Mouse (Mus musculus) limb, embryonic 11.5 days (tissue): ENCODE results near the gene Pakap. TPM values are rescaled to one million over a fixed set of nuclear protein-coding genes. Genes with fewer than 3 reads are reported as not detected.

Experiments used
- ATAC-seq: fragments of 200-750 bp; cut with Nextera tagmentation; 2 replicates; pipeline ENCODE4 v1.8.0; 2017; ENCODE audit warnings: low read depth; ENCODE audit not compliant: insufficient number of reproducible peaks, low FRiP score, low TSS enrichment
- DNase-seq: peaks from one replicate; pipeline ENCODE4 v3.0.0-alpha.2; 2015; ENCODE audit warnings: low spot score
- H3K27ac ChIP-seq: fragments of 300-500 bp; sonication (generic); replicated peaks from 2 replicates; pipeline ENCODE4 v1.5.1; 2014; ENCODE audit warnings: low read depth, mild to moderate bottlenecking, low read length
- H3K27me3 ChIP-seq: fragments of 300-500 bp; sonication (generic); 2 replicates; pipeline ENCODE4 v1.6.1; 2014; ENCODE audit warnings: mild to moderate bottlenecking, low read length, mixed read lengths; ENCODE audit not compliant: control insufficient read depth, insufficient read depth
- H3K36me3 ChIP-seq: fragments of 300-500 bp; sonication (generic); 2 replicates; pipeline ENCODE4 v1.6.1; 2014; ENCODE audit warnings: mild to moderate bottlenecking, low read length, moderate library complexity, mixed read lengths; ENCODE audit not compliant: control insufficient read depth, insufficient read depth
- H3K4me1 ChIP-seq: fragments of 300-500 bp; sonication (generic); 2 replicates; pipeline ENCODE4 v1.6.1; 2014; ENCODE audit warnings: low read length, mixed read lengths; ENCODE audit not compliant: control insufficient read depth, insufficient read depth
- H3K4me2 ChIP-seq: fragments of 300-500 bp; sonication (generic); 2 replicates; pipeline ENCODE4 v1.6.1; 2014; ENCODE audit warnings: low read depth, mild to moderate bottlenecking, moderate library complexity; ENCODE audit not compliant: severe bottlenecking
- H3K4me3 ChIP-seq: fragments of 300-500 bp; sonication (generic); 2 replicates; pipeline ENCODE4 v1.5.1; 2014; ENCODE audit warnings: low read depth, low read length
- H3K9ac ChIP-seq: fragments of 300-500 bp; sonication (generic); 2 replicates; pipeline ENCODE4 v1.6.1; 2014; ENCODE audit warnings: mild to moderate bottlenecking, low read length
- H3K9me3 ChIP-seq: fragments of 300-500 bp; sonication (generic); 2 replicates; pipeline ENCODE4 v1.6.1; 2016; ENCODE audit warnings: low read length; ENCODE audit not compliant: control insufficient read depth
- WGBS: fragments of 180-500 bp; shearing (Covaris S2); extraction: QIAGEN DNeasy Blood & Tissue Kit; methylation state at CpG from one replicate; pipeline ENCODE4 v1.1.7; 2014; 5-methylcytosine and 5-hydroxymethylcytosine counted together
- polyA plus RNA-seq: library from polyadenylated mRNA; unstranded; fragments of >200 nt; fragmentation: Nextera tagmentation; extraction: Ambion mirVana; gene quantifications from 2 replicates; pipeline ENCODE4 v1.2.1, GENCODE M21; 2014

The Pakap gene
- polyA plus RNA-seq, 1 experiment from 2014 or later = 32.6 TPM

DNA sequence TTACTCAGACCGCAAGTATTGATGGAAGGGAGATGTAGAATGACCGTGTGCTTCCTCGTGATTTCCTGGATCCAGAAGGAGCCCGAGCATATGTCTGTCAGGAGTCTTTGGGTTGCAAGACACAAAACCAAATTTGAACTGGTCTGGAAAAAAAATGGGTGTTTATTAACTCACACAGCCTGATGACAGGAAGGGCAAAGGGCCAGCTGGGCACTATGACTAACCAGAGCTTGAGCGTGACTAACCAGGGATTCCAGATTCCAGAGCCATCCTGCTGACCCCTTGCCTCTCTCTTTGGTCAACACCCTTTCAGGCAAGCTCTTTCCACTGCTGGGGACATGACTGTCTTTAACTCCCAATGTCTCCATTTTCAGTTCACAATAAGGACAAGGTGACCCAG is 167.4 kb downstream of the Pakap start:
- ATAC-seq (no peak), DNase-seq (no peak)
- H3K4me3 ChIP-seq = no peak overlapping the region
- WGBS = 78% methylated on average over 5 of the region's 5 CpGs
- no peaks in the 10 kb centered on the region for H3K9me3 ChIP-seq
- no peak overlapping the region for H3K9ac ChIP-seq
- H3K27me3 ChIP-seq = no peaks in the 10 kb centered on the region
- H3K4me2 ChIP-seq = no peak overlapping the region
- H3K27ac ChIP-seq = no peak overlapping the region
- no peaks in the 10 kb centered on the region for H3K36me3 ChIP-seq
- peaks cover 14% of the 10 kb centered on the region for H3K4me1 ChIP-seq

DNA sequence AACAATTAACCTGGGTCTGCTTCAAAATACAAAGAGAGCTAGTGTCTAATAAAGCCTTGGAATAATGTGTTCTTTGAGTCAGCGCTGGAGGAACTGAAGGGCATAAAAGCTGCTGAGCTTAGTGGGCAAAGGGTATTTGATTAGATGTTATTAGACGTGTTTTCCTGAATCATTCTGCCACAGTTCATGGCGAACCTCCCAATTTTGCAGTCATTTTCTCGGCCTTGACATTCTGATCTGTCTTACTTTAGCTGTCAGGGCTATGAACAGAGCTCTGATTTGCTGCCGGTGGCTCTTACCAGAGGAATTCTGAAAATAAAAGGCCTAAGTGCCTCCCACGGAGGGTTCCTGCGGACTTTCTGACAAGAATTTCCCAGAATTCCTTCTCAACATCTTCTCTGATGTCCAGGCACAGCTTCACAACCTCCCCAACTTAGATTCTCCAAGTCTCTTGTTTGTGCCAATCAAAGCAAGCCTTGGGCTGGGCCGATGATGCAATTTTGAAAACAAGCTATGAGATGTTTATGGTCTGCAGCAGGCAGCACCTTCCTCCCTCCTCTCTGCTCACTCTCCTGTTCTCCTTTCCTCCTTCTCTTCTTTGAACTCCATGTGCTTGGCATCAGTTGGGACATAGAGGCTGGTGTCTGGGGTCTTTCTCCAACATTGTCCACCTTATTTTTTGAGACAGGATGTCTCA is 171.0 kb downstream of the Pakap start:
- H3K4me1 ChIP-seq = peaks cover 19% of the 10 kb centered on the region

DNA sequence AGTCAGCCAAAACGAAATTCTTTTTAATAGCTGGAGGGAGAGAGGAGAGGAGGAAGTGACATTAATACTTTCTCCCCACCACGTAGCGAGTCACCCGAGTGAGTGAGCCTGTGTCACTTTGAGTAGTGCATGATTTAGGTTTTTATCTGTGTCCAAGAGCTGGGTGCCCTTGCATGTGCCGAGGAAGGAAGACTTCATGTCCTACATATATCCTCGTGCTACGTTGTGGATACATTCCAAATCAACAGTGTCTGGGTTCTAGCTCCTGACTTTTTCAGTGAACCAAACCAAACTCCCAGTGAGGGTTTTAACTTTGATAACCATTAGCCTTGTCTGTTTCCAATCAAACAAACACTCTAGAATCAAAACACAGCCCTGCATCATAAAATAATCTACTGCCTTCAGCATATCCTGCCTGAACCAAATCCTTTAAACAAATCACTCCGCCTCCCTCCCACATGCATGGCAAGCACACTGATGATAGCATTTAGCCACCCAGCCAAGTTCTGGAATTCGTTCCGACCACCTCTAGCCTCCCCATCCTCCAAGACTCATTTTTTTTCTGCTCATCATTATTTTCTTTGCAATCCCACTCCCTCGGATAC is 175.4 kb downstream of the Pakap start:
- no peak overlapping the region for H3K27ac ChIP-seq
- ATAC-seq (no peak), DNase-seq (no peak)
- H3K9ac ChIP-seq = no peak overlapping the region
- peaks cover 20% of the 10 kb centered on the region; the same call in 1 of the 2 replicates for H3K4me1 ChIP-seq
- 66% methylated on average over 11 of the region's 11 CpGs for WGBS
- H3K27me3 ChIP-seq = no peaks in the 10 kb centered on the region
- no peak overlapping the region for H3K4me3 ChIP-seq
- H3K4me2 ChIP-seq = no peak overlapping the region
- no peaks in the 10 kb centered on the region; the same call in 1 of the 2 replicates for H3K9me3 ChIP-seq
- H3K36me3 ChIP-seq = no peaks in the 10 kb centered on the region; the same call in 1 of the 2 replicates

More for the DNA sequence above, 171.0 kb downstream of the Pakap start:
- no peak overlapping the region for H3K4me3 ChIP-seq
- peak; percentile 62; the same call in 1 of the 2 replicates for ATAC-seq
- H3K9me3 ChIP-seq = no peaks in the 10 kb centered on the region
- H3K36me3 ChIP-seq = no peaks in the 10 kb centered on the region
- peak overlapping the region; percentile 68 for H3K27ac ChIP-seq
- 11% methylated on average over 8 of the region's 8 CpGs for WGBS
- no peak overlapping the region for H3K9ac ChIP-seq
- peak; percentile 72 for DNase-seq
- H3K27me3 ChIP-seq = no peaks in the 10 kb centered on the region
- no peak overlapping the region for H3K4me2 ChIP-seq

DNA sequence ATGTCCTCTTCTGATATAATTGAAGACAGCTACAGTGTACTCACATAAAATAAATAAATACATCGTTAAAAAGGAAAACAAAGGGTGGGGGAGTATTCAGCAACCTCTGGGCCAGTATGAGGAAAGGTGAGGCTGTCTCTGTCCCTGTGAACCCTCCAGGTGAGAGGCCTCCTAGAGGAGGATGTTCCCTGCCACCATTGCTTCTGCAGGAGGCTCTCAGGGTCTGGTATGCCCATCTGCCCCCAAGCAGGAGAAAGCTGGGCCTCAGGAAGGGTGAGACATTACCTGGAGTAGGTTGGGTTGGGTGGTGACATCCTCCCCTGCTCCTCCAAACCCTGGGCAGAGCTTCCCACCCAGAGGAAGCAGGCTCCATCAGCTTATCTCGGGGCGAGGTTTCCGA is 182.7 kb downstream of the Pakap start:
- no peaks in the 10 kb centered on the region; the same call in 1 of the 2 replicates for H3K36me3 ChIP-seq
- DNase-seq (no peak), ATAC-seq (no peak)
- WGBS = 50% methylated on average over 4 of the region's 4 CpGs
- no peak overlapping the region for H3K4me3 ChIP-seq
- no peak overlapping the region for H3K4me2 ChIP-seq
- H3K27me3 ChIP-seq = no peaks in the 10 kb centered on the region
- peaks cover 12% of the 10 kb centered on the region for H3K4me1 ChIP-seq
- no peaks in the 10 kb centered on the region for H3K9me3 ChIP-seq
- H3K9ac ChIP-seq = no peak overlapping the region
- H3K27ac ChIP-seq = no peak overlapping the region

DNA sequence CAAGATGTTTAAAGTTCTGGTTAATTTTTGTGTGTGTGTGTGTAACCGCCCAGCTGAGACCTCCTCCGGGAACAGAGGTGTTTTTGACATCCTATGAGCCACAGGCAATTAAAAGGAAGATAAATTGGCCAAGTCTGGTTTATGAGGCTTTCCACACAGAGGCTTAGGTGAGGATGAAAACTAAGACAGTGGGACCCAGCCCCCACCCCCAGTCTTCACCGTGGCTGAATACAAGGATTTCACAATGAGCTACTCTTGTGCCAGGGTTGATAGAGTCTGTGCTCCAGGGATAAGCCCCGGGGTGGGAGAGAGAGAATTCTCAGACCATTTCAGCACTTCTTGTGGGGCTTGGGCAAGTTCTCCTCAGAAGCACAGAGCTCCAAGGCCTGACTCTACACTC is 183.1 kb downstream of the Pakap start:
- H3K4me1 ChIP-seq = peaks cover 12% of the 10 kb centered on the region
- H3K27ac ChIP-seq = no peak overlapping the region
- no peaks in the 10 kb centered on the region for H3K36me3 ChIP-seq
- no peak overlapping the region for H3K9ac ChIP-seq
- 46% methylated on average over 4 of the region's 4 CpGs for WGBS
- ATAC-seq = no peak
- no peak overlapping the region for H3K4me3 ChIP-seq
- no peak overlapping the region for H3K4me2 ChIP-seq
- no peaks in the 10 kb centered on the region for H3K27me3 ChIP-seq
- DNase-seq = no peak
- H3K9me3 ChIP-seq = no peaks in the 10 kb centered on the region

DNA sequence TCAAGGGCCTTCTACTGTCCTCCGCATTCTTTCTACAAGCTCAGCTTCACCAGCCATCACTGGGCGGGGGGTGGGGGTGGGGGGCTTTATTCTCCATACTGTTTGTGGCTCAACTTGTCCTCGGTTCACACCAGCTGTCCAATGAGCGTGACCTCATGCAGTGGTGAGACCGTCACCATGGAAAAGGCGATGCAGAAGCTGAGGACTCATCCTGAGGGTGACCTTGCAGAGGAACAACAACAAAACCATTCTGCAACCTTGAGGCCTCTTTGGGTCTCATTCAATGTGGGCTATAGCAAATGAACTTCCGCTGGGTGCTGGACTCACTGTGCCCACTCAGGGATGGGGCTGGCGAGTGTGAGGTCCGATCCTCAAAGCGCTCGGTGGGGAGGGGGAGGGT is 183.6 kb downstream of the Pakap start:
- ATAC-seq = no peak
- peaks cover 12% of the 10 kb centered on the region for H3K4me1 ChIP-seq
- H3K4me3 ChIP-seq = no peak overlapping the region
- no peak overlapping the region for H3K4me2 ChIP-seq
- H3K27me3 ChIP-seq = no peaks in the 10 kb centered on the region
- DNase-seq = no peak
- WGBS = 90% methylated on average over 11 of the region's 11 CpGs
- no peaks in the 10 kb centered on the region for H3K9me3 ChIP-seq
- no peak overlapping the region for H3K27ac ChIP-seq
- H3K9ac ChIP-seq = no peak overlapping the region
- no peaks in the 10 kb centered on the region for H3K36me3 ChIP-seq

DNA sequence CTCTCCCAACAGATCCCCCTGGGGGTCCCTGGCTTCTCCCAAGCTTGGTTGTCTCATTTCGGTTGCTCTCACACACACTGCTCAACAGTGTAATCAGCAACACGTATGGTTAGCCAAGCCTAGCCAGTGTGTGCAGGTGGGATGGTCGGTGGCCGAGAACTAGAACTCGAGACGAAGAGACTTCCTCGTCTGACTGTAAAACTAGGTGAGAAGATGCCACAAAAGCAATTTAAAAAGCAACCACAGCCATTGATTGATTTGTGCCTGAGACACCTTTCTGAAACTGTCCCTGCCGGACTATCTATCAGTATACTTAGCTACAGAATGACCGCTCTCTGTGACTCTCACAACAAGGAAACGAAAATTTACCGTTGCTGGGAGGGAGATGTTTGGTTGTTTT is 187.1 kb downstream of the Pakap start:
- no peaks in the 10 kb centered on the region for H3K9me3 ChIP-seq
- DNase-seq = no peak
- no peaks in the 10 kb centered on the region for H3K27me3 ChIP-seq
- ATAC-seq = no peak
- H3K36me3 ChIP-seq = no peaks in the 10 kb centered on the region
- no peak overlapping the region for H3K9ac ChIP-seq
- WGBS = 91% methylated on average over 11 of the region's 11 CpGs
- no peak overlapping the region for H3K27ac ChIP-seq
- H3K4me1 ChIP-seq = peaks cover 10% of the 10 kb centered on the region
- no peak overlapping the region for H3K4me2 ChIP-seq
- no peak overlapping the region for H3K4me3 ChIP-seq

DNA sequence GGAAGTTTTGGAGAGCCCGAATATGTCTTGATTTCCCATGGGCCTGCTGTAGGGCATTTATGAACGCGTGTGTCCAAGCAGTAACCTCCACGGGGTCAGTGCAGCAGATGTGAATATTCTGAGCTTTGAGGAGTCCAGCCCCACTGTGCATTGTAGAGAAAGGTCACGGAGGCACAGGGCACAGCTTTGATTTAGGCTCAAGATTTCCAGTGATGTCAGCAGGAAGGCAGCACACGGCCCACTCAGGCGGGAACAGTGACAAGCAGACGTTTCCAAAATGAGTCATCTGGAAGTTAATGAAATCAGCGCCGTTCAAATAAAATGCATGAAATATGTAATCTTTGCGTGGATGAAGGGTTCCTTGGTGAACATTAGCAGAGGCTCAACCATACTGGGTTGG is 190.0 kb downstream of the Pakap start:
- H3K27ac ChIP-seq = no peak overlapping the region
- DNase-seq (no peak), ATAC-seq (no peak)
- H3K4me2 ChIP-seq = no peak overlapping the region
- no peak overlapping the region for H3K9ac ChIP-seq
- H3K36me3 ChIP-seq = no peaks in the 10 kb centered on the region
- no peak overlapping the region for H3K4me3 ChIP-seq
- 0 out of 2 replicates have a peak, but pooled peaks cover 3% of the 10 kb centered on the region for H3K4me1 ChIP-seq
- H3K9me3 ChIP-seq = no peaks in the 10 kb centered on the region
- 60% methylated on average over 11 of the region's 11 CpGs for WGBS
- H3K27me3 ChIP-seq = no peaks in the 10 kb centered on the region
